Mouse (Mus musculus): ENCODE data around the gene Hspb3.

Hspb3 gene

GRCm38 (mm10) chr13:113660576-113661310 is 2.7 kb downstream of the Hspb3 start:
- Histone ChIP-seq H3K9me3 (ENCODE audit: low read length) (no peaks in the 10 kb centered on the region), H3K36me3 (ENCODE audit: insufficient read depth, low read length) (no peaks in the 10 kb centered on the region), H3K4me3 (replicated peaks; ENCODE audit: low read length) (no peak overlapping the region), H3K27me3 (ENCODE audit: insufficient read depth, low read length) (peaks cover 31% of the 10 kb centered on the region), H3K4me1 (replicated peaks; ENCODE audit: low read depth, low read length) (peaks cover 12% of the 10 kb centered on the region)
- TF ChIP-seq NANOG (IDR thresholded peaks at IDR 0.05; ENCODE audit: borderline replicate concordance, low read length), result no peak
- TF ChIP-seq CTCF (conservative IDR thresholded peaks at IDR 0.05; ENCODE audit: low read length), result no peak
- TF ChIP-seq POU5F1 (IDR thresholded peaks at IDR 0.05; ENCODE audit: borderline replicate concordance, low read length), result no peak

GRCm38 (mm10) chr13:113657204-113657603 is 6.3 kb downstream of the Hspb3 start:
- Histone ChIP-seq H3K4me1 (replicated peaks; ENCODE audit: low read depth, low read length) (no peaks in the 10 kb centered on the region), H3K9me3 (ENCODE audit: low read length) (peaks cover 19% of the 10 kb centered on the region), H3K4me3 (replicated peaks; ENCODE audit: low read length) (no peak overlapping the region), H3K36me3 (ENCODE audit: insufficient read depth, low read length) (no peaks in the 10 kb centered on the region), H3K27me3 (ENCODE audit: insufficient read depth, low read length) (peaks cover 14% of the 10 kb centered on the region)
- TF ChIP-seq CTCF (conservative IDR thresholded peaks at IDR 0.05; ENCODE audit: low read length), result no peak
- no peak for TF ChIP-seq NANOG (IDR thresholded peaks at IDR 0.05; ENCODE audit: borderline replicate concordance, low read length)
- no peak for TF ChIP-seq POU5F1 (IDR thresholded peaks at IDR 0.05; ENCODE audit: borderline replicate concordance, low read length)

- Histone ChIP-seq H3K4me3 (replicated peaks; ENCODE audit: low read length) (no peak overlapping the region), H3K36me3 (ENCODE audit: insufficient read depth, low read length) (no peaks in the 10 kb centered on the region), H3K27me3 (ENCODE audit: insufficient read depth, low read length) (peaks cover 8% of the 10 kb centered on the region), H3K9me3 (ENCODE audit: low read length) (peaks cover 19% of the 10 kb centered on the region), H3K4me1 (replicated peaks; ENCODE audit: low read depth, low read length) (no peaks in the 10 kb centered on the region)
- no peak for TF ChIP-seq NANOG (IDR thresholded peaks at IDR 0.05; ENCODE audit: borderline replicate concordance, low read length)
Measured at GRCm38 (mm10) chr13:113656639-113657038, 6.8 kb downstream of the Hspb3 start.

- Histone ChIP-seq H3K36me3 (ENCODE audit: insufficient read depth, low read length) (no peaks in the 10 kb centered on the region), H3K4me3 (replicated peaks; ENCODE audit: low read length) (no peak overlapping the region), H3K27me3 (ENCODE audit: insufficient read depth, low read length) (peaks cover 7% of the 10 kb centered on the region; the same call in 1 of the 2 replicates), H3K9me3 (ENCODE audit: low read length) (peaks cover 21% of the 10 kb centered on the region), H3K4me1 (replicated peaks; ENCODE audit: low read depth, low read length) (no peaks in the 10 kb centered on the region)
- TF ChIP-seq NANOG (IDR thresholded peaks at IDR 0.05; ENCODE audit: borderline replicate concordance, low read length), result no peak
- TF ChIP-seq POU5F1 (IDR thresholded peaks at IDR 0.05; ENCODE audit: borderline replicate concordance, low read length), result no peak
- no peak for TF ChIP-seq CTCF (conservative IDR thresholded peaks at IDR 0.05; ENCODE audit: low read length)
Measured at GRCm38 (mm10) chr13:113655511-113655910, 8.0 kb downstream of the Hspb3 start.

GRCm38 (mm10) chr13:113640944-113641597 is 22.4 kb downstream of the Hspb3 start:
- Histone ChIP-seq H3K4me3 (replicated peaks; ENCODE audit: low read length) (no peak overlapping the region), H3K27me3 (ENCODE audit: insufficient read depth, low read length) (no peaks in the 10 kb centered on the region; the same call in 1 of the 2 replicates), H3K36me3 (ENCODE audit: insufficient read depth, low read length) (no peaks in the 10 kb centered on the region), H3K9me3 (ENCODE audit: low read length) (peaks cover 3% of the 10 kb centered on the region; the same call in 1 of the 2 replicates), H3K4me1 (replicated peaks; ENCODE audit: low read depth, low read length) (peaks cover 17% of the 10 kb centered on the region)
- no peak for TF ChIP-seq NANOG (IDR thresholded peaks at IDR 0.05; ENCODE audit: borderline replicate concordance, low read length)
- no peak for TF ChIP-seq CTCF (conservative IDR thresholded peaks at IDR 0.05; ENCODE audit: low read length)
- no peak for TF ChIP-seq POU5F1 (IDR thresholded peaks at IDR 0.05; ENCODE audit: borderline replicate concordance, low read length)

- TF ChIP-seq CTCF (conservative IDR thresholded peaks at IDR 0.05; ENCODE audit: low read length), result peak; percentile 68
- TF ChIP-seq NANOG (IDR thresholded peaks at IDR 0.05; ENCODE audit: borderline replicate concordance, low read length), result no peak
- peaks cover 14% of the 10 kb centered on the region for H3K27me3 ChIP-seq (ENCODE audit: insufficient read depth, low read length)
- no peak overlapping the region for H3K4me3 ChIP-seq (replicated peaks; ENCODE audit: low read length)
- peaks cover 28% of the 10 kb centered on the region for H3K4me1 ChIP-seq (replicated peaks; ENCODE audit: low read depth, low read length)
- no peaks in the 10 kb centered on the region for H3K36me3 ChIP-seq (ENCODE audit: insufficient read depth, low read length)
- peaks cover 3% of the 10 kb centered on the region; the same call in 1 of the 2 replicates for H3K9me3 ChIP-seq (ENCODE audit: low read length)
Measured at GRCm38 (mm10) chr13:113638914-113639313, 24.6 kb downstream of the Hspb3 start.

GRCm38 (mm10) chr13:113635799-113636222 is 27.7 kb downstream of the Hspb3 start:
- Histone ChIP-seq H3K4me3 (replicated peaks; ENCODE audit: low read length) (peak overlapping the region; percentile 14; the same call in 1 of the 2 replicates), H3K9me3 (ENCODE audit: low read length) (peaks cover 3% of the 10 kb centered on the region; the same call in 1 of the 2 replicates), H3K4me1 (replicated peaks; ENCODE audit: low read depth, low read length) (peaks cover 40% of the 10 kb centered on the region), H3K27me3 (ENCODE audit: insufficient read depth, low read length) (peaks cover 14% of the 10 kb centered on the region), H3K36me3 (ENCODE audit: insufficient read depth, low read length) (no peaks in the 10 kb centered on the region)
- TF ChIP-seq POU5F1 (IDR thresholded peaks at IDR 0.05; ENCODE audit: borderline replicate concordance, low read length) (no peak), NANOG (IDR thresholded peaks at IDR 0.05; ENCODE audit: borderline replicate concordance, low read length) (no peak), CTCF (conservative IDR thresholded peaks at IDR 0.05; ENCODE audit: low read length) (no peak)

GRCm38 (mm10) chr13:113634732-113635481 is 28.6 kb downstream of the Hspb3 start:
- Histone ChIP-seq H3K4me1 (replicated peaks; ENCODE audit: low read depth, low read length) (peaks cover 40% of the 10 kb centered on the region), H3K9me3 (ENCODE audit: low read length) (peaks cover 3% of the 10 kb centered on the region; the same call in 1 of the 2 replicates), H3K27me3 (ENCODE audit: insufficient read depth, low read length) (peaks cover 14% of the 10 kb centered on the region), H3K36me3 (ENCODE audit: insufficient read depth, low read length) (no peaks in the 10 kb centered on the region), H3K4me3 (replicated peaks; ENCODE audit: low read length) (no peak overlapping the region)
- TF ChIP-seq POU5F1 (IDR thresholded peaks at IDR 0.05; ENCODE audit: borderline replicate concordance, low read length), result no peak
- TF ChIP-seq CTCF (conservative IDR thresholded peaks at IDR 0.05; ENCODE audit: low read length), result no peak
- no peak for TF ChIP-seq NANOG (IDR thresholded peaks at IDR 0.05; ENCODE audit: borderline replicate concordance, low read length)

Measured in E14TG2a.4 (cell line).